Mouse (Mus musculus): ENCODE measurements around the gene Coa3. TPM values are rescaled to one million over a fixed set of nuclear protein-coding genes. Genes with fewer than 3 reads are reported as not detected.
A peak's percentile ranks its signal among the peaks of the same experiment; 100 is the strongest.
"Not testable (repeated sequence)": the region's sequence is repeated elsewhere in the genome, so short reads cannot be mapped to it uniquely, and the experiment has no call there.

The Coa3 gene
- total RNA-seq (2018; cell fraction: chromatin; rRNA removed): 10 to 100 TPM in 8 of 26 experiments, 1 to 10 TPM in 18; 1.3 to 26.6 (median 7.3) TPM
- 10 to 100 TPM; 54.4 to 93.5 (median 76.8) TPM for total RNA-seq (2018; cell fraction: cytosol; rRNA removed)
- 10 to 100 TPM in 22 of 26 experiments, 1 to 10 TPM in 4; 7.4 to 34.7 (median 16.9) TPM for total RNA-seq (2018; cell fraction: nucleus; rRNA removed)
- 46.1 to 108 TPM (median 103 TPM) in 3 replicates for polyA plus RNA-seq (2018)

DNA sequence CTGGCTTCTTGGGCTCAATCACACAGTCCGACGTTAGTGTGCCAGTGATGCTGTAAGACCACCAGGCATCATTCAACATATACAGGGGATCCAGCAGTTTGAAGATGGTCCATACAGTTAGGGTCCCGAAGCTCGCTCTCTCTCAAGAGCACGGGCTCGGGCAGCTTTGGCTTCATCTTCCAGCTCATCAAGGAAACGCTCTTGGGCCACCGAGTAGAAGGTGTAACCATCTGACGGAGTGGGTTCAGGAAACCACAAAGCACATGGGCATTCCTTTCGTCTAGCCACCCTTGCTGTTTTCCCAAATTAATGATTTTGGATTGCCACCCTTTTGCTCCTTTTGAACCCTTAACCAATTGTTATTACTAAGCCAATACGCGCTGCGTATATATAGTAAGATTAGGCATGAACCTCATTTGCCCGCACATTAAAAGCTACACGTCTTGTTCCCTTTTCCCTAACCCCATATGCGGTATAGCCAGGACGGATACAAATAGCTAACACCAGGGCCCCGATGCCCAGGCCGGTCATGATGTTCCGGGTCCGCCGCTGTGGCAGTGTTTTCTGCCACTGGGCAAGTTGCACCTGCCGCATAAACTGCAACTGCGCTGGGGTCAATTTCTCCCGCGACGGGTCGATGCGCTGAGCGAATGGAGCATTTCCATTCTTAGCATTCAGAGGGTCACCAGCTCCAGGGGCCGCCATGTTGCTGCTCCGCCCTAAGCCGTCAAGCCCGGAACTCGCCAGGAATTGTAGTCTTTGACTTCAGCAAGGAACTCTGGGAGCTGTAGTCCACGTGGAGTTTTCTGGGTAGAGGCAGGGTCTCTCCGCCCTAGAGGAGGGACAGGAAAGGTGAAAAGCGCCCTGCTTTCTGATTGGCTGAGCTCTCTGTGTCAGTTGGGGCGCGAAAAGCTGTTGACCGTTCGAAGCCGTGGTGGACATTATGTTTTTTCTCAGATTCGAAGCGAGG lies at the start of gene Coa3, which contains the start of gene Cntd1:
Gene Coa3, minus strand, starts transcription at position 892 of the 970 bp plus-strand sequence.
Gene Cntd1, plus strand, starts transcription at position 790 of the 970 bp plus-strand sequence.
- Histone ChIP-seq H3K79me2 (ENCODE audit: inconsistent target) (peaks cover 14% of the 10 kb centered on the region), H3K36me3 (ENCODE audit: inconsistent target) (no peaks in the 10 kb centered on the region), H3K27ac (peak within 1 kb of the TSS; percentile 50), H3K4me3 (ENCODE audit: inconsistent target) (peak within 1 kb of the TSS; percentile 86)
- 6% methylated on average over 45 of the region's 45 CpGs for WGBS (ENCODE audit: missing documents)

DNA sequence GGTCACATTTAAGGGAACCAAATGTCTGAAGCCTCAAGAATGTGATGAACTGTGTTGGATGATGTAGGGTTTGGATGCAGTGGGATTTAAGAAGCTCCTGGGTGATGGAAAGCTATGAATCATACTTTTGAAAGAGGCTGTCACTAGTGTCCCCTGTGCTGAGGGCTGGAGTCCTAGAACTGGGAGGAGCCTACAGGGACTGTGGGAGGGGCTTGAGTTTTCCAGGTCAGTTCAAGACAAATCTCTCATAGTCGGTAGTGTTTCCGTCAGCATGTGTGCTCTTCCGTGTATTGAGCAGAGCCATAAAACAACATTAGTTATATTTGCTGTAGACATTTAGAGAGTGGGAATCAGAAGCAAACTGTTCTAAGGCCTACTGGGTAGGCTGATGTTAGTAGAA lies 48.4 kb upstream of the Coa3 start:
- 74% methylated on average over 3 of the region's 3 CpGs for WGBS (ENCODE audit: missing documents)
- H3K36me3 ChIP-seq (ENCODE audit: inconsistent target): peaks cover 28% of the 10 kb centered on the region
- no peak overlapping the region for H3K4me3 ChIP-seq (ENCODE audit: inconsistent target)
- no peaks in the 10 kb centered on the region for H3K79me2 ChIP-seq (ENCODE audit: inconsistent target)
- no peak overlapping the region for H3K27ac ChIP-seq

DNA sequence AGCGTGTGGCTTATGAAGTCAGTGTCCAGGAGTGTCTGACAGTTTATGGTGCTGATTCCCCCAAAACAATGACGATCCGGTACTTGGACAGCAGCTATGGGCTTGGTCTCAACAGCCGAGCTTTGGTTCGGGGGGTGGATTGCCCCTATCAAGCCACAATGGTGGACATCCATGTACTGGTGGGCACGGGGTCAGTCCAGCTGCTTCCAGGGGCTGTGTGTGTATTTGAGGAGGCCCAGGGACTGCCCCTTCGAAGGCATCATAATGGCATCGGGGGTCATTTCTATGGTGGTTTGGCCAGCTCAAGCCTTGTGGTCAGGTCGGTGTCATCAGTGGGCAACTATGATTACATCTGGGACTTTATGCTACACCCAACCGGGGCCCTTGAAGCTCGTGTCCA lies 47.2 kb upstream of the Coa3 start:
- Histone ChIP-seq H3K79me2 (ENCODE audit: inconsistent target) (no peaks in the 10 kb centered on the region), H3K27ac (no peak overlapping the region), H3K4me3 (ENCODE audit: inconsistent target) (no peak overlapping the region), H3K36me3 (ENCODE audit: inconsistent target) (peaks cover 40% of the 10 kb centered on the region)
- 94% methylated on average over 11 of the region's 11 CpGs for WGBS (ENCODE audit: missing documents)

GRCm38 (mm10) chr11:101325201-101325600 lies 46.3 kb upstream of the Coa3 start:
- 96% methylated on average over 9 of the region's 11 CpGs for WGBS (ENCODE audit: missing documents)
- H3K4me3 ChIP-seq (ENCODE audit: inconsistent target); H3K27ac ChIP-seq; H3K79me2 ChIP-seq (ENCODE audit: inconsistent target): not testable (repeated sequence)
- H3K36me3 ChIP-seq (ENCODE audit: inconsistent target): peaks cover 49% of the 10 kb centered on the region

- 89% methylated on average over 5 of the region's 5 CpGs for WGBS (ENCODE audit: missing documents)
Observed at GRCm38 (mm10) chr11:101324763-101325162, 45.8 kb upstream of the Coa3 start, which contains the start of gene Aoc2. Gene Aoc2, plus strand, starts transcription at chr11:101325063.

DNA sequence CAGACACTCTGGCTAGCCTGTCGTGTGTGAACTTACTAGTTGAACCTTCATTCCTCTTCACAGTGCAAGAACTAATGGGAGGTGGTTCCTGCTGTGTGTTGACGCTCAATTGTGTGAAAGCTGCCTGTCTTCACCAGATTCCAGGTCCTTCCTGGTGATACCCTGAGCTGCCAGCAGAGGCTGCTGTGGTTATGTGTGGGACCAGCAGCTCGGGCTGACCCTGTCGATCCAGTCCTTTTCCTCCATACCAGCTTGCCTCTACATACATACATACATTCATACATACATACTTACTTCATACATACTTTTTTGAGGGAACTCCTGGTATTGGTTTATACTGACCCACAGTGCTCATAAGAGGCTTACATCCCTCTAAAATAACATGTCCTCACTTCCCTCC lies 44.7 kb upstream of the Coa3 start:
- WGBS (ENCODE audit: missing documents): 34% methylated on average over 4 of the region's 4 CpGs
- H3K79me2 ChIP-seq (ENCODE audit: inconsistent target): peaks cover 6% of the 10 kb centered on the region

More at GRCm38 (mm10) chr11:101324763-101325162, 45.8 kb upstream of the Coa3 start, which contains the start of gene Aoc2:
- no peak within 1 kb of the TSS for H3K27ac ChIP-seq
- no peak within 1 kb of the TSS for H3K4me3 ChIP-seq (ENCODE audit: inconsistent target)
- peaks cover 53% of the 10 kb centered on the region for H3K36me3 ChIP-seq (ENCODE audit: inconsistent target)
- no peaks in the 10 kb centered on the region for H3K79me2 ChIP-seq (ENCODE audit: inconsistent target)

DNA sequence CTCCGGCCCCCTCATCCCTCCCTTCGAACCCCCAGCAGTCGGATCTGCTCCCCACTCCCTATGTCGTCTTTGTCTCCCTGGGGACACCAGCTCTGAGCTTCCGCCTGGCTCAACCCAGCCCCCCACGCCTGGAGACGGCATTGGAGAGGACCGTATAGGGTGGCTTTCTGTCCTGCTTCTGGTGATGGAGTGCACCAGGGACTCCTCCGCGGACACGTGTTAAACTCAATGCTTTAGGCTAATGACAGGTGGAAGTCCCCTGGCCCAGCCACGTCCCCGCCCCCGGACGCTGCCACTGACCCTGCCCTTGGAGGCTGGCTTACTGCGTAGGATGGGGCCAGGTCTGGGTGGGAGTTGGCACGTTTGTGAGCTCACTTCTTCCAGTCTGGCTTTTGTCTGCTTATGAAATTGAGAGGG lies 37.6 kb upstream of the Coa3 start:
- Histone ChIP-seq H3K79me2 (ENCODE audit: inconsistent target) (peaks cover 31% of the 10 kb centered on the region), H3K27ac (peak overlapping the region; percentile 32), H3K36me3 (ENCODE audit: inconsistent target) (peaks cover 29% of the 10 kb centered on the region), H3K4me3 (ENCODE audit: inconsistent target) (peak overlapping the region; percentile 97)
- WGBS (ENCODE audit: missing documents): 2% methylated on average over 16 of the region's 17 CpGs

More for the DNA sequence above, 44.7 kb upstream of the Coa3 start:
- Histone ChIP-seq H3K4me3 (ENCODE audit: inconsistent target) (no peak overlapping the region), H3K36me3 (ENCODE audit: inconsistent target) (peaks cover 65% of the 10 kb centered on the region), H3K27ac (no peak overlapping the region)

GRCm38 (mm10) chr11:101315665-101316500 lies 37.0 kb upstream of the Coa3 start, which contains the start of gene Psme3:
Gene Psme3, plus strand, starts transcription at chr11:101316213.
- Histone ChIP-seq H3K79me2 (ENCODE audit: inconsistent target) (peaks cover 31% of the 10 kb centered on the region), H3K4me3 (ENCODE audit: inconsistent target) (peak within 1 kb of the TSS; percentile 97), H3K36me3 (ENCODE audit: inconsistent target) (peaks cover 22% of the 10 kb centered on the region), H3K27ac (peak within 1 kb of the TSS; percentile 65)
- under 1% methylated on average over 54 of the region's 62 CpGs for WGBS (ENCODE audit: missing documents)

DNA sequence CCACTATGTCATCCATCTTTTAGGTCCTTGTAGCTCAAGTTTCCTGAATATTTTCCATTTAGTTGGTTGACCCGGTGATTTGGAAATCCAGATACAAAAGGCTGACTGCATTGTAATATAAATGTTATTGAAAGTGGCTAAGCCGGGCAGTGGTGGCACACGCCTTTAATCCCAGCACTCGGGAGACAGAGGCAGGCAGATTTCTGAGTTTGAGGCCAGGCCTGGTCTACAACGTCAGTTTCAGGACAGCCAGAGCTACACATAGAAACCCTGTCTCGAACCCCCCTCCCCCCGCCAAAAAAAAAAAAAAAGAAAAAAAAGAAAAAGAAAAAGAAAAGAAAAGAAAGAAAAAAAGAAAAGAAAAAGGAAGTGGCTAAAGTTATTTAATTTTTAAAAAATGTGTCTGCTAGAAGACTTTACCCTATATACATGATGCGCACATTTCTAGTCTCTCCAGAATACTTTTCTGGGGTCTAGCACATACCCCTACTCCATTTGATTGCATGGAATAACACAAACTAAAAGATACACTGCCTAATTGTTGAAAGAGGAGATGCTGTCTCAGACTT lies 36.3 kb upstream of the Coa3 start:
- H3K4me3 ChIP-seq (ENCODE audit: inconsistent target): peak overlapping the region; percentile 97
- H3K36me3 ChIP-seq (ENCODE audit: inconsistent target): peaks cover 15% of the 10 kb centered on the region
- H3K27ac ChIP-seq: peak overlapping the region; percentile 65
- 91% methylated on average over 5 of the region's 8 CpGs for WGBS (ENCODE audit: missing documents)
- H3K79me2 ChIP-seq (ENCODE audit: inconsistent target): peaks cover 31% of the 10 kb centered on the region

GRCm38 (mm10) chr11:101314567-101314966 lies 35.7 kb upstream of the Coa3 start:
- 94% methylated on average over 1 of the region's 1 CpGs for WGBS (ENCODE audit: missing documents)
- peaks cover 31% of the 10 kb centered on the region for H3K79me2 ChIP-seq (ENCODE audit: inconsistent target)
- H3K27ac ChIP-seq: no peak overlapping the region
- no peak overlapping the region for H3K4me3 ChIP-seq (ENCODE audit: inconsistent target)
- H3K36me3 ChIP-seq (ENCODE audit: inconsistent target): peaks cover 9% of the 10 kb centered on the region

DNA sequence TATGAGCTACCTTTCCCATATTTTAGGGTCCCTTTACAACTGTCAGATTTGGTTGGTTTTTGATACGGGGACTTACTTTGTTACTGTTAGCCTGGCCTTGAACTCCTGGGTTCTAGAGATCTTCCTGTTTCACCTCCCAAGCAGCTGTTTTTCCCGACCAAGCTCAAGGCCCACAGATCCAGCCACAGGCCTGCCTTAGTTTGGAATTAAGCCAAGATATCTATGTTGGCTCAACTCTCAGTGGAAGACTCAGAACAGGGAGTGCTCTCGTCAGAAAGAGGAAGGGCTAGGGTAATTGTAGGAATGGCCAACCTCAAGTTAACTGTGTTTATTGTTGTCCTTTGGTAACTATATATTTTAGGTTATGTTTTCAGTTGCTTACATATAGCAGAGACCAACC lies 33.2 kb upstream of the Coa3 start:
- H3K79me2 ChIP-seq (ENCODE audit: inconsistent target): peaks cover 10% of the 10 kb centered on the region
- no peak overlapping the region for H3K4me3 ChIP-seq (ENCODE audit: inconsistent target)
- WGBS (ENCODE audit: missing documents): 51% methylated on average over 3 of the region's 3 CpGs
- H3K36me3 ChIP-seq (ENCODE audit: inconsistent target): no peaks in the 10 kb centered on the region
- no peak overlapping the region for H3K27ac ChIP-seq

DNA sequence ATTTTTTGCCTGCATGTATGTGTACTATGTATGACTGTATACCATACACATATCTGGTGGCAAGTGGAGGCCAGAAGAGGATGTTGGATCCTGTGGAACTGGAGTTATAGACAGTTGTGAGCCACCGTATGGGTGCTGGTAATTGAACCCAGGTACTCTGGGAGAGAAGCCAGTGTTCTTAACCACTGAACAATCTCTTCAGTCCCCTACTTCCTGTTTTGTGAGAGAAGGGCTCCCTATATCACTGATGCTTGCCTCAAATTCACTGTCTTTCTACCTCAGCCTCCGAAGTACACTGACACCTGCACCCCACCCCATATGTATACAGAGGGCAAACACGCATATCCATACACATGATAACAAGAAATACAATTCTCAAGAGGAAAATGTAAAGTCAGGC lies 32.2 kb upstream of the Coa3 start:
- WGBS (ENCODE audit: missing documents): 69% methylated on average over 3 of the region's 3 CpGs
- H3K27ac ChIP-seq: no peak overlapping the region
- no peaks in the 10 kb centered on the region for H3K79me2 ChIP-seq (ENCODE audit: inconsistent target)
- no peaks in the 10 kb centered on the region for H3K36me3 ChIP-seq (ENCODE audit: inconsistent target)
- no peak overlapping the region for H3K4me3 ChIP-seq (ENCODE audit: inconsistent target)

DNA sequence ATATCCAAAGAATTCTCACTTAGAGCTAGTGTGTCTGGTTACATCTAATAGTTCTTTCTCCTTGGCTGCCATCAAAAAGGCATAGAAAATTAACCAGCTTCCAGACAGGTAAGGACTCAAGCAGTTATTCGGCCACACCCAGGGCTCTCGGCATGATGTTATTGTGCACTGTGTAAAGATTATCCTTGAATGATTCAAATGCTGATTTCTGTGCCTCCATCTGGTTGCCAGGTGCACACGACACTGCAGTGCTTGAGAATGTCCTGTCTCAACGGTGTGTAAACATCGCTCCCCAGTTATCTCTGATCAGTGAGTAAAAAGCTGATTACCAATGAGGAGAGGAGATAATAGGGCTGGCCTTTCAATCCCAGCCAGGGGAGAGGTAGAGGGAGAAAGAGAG lies 28.8 kb upstream of the Coa3 start:
- Histone ChIP-seq H3K4me3 (ENCODE audit: inconsistent target) (no peak overlapping the region), H3K27ac (no peak overlapping the region), H3K79me2 (ENCODE audit: inconsistent target) (no peaks in the 10 kb centered on the region), H3K36me3 (ENCODE audit: inconsistent target) (no peaks in the 10 kb centered on the region)
- 61% methylated on average over 5 of the region's 5 CpGs for WGBS (ENCODE audit: missing documents)

Data from macrophage (primary cell).